Mouse (Mus musculus) left cerebral cortex, postnatal 10 days (tissue): ENCODE results near the gene AC192777.2. TPM values are rescaled to one million over a fixed set of nuclear protein-coding genes. Genes with fewer than 3 reads are reported as not detected.
"Not testable (repeated sequence)": the region's sequence is repeated elsewhere in the genome, so short reads cannot be mapped to it uniquely, and the experiment has no call there.

ENCODE experiments used
- DNase-seq, 2 experiments: peaks; one replicate each; pipeline ENCODE4 v3.0.0; 2021 to 2022; ENCODE audit warnings: low spot score in 2 of 2, mixed read lengths in 1 of 2; ENCODE audit errors: extremely low spot score in 1 of 2
- intact Hi-C: fragments of 180-260 bp; cut with DNase I; formaldehyde crosslinking; loops from one replicate; pipeline ENCODE4 v1.15.1; 2025
- microRNA-seq: library from miRNA; unstranded; fragments of <30 nt; microRNA quantifications from one replicate; pipeline ENCODE4 v1.2.0, GENCODE M21; 2022
- total RNA-seq, 2 experiments: library from RNA; stranded (reverse); gene quantifications; 2 replicates each; pipeline ENCODE4 v1.2.3; 2021

AC192777.2 gene
- not detected for total RNA-seq

GRCm38 (mm10) chr17:40095150-40095549 is at the start of gene AC192777.2:
TSS of gene AC192777.2 (plus strand) at chr17:40095450.
- intact Hi-C loops, DNase-seq: not testable (repeated sequence)

- DNase-seq: not testable (repeated sequence)
- intact Hi-C loops: loop anchor here (10.0 kb wide), 1 partner anchor 211 kb away; no protein-coding TSS in a partner anchor
Measured at GRCm38 (mm10) chr17:40116172-40116571, 20.9 kb downstream of the AC192777.2 start.

GRCm38 (mm10) chr17:40116877-40117276 is 21.6 kb downstream of the AC192777.2 start:
- intact Hi-C loops: loop anchor here (10.0 kb wide), 1 partner anchor 212 kb away; no protein-coding TSS in a partner anchor

More at GRCm38 (mm10) chr17:40116877-40117276, 21.6 kb downstream of the AC192777.2 start:
- peak in 1 of 2 experiments; percentile 1 for DNase-seq

Small RNA genes within 50 kb of the gene (microRNA-seq; reads per million reads assigned to microRNA genes)
- gene Gm26376: not detected

Other genes starting within 250 kb of the AC192777.2 start
- gene Esp38, start 144.9 kb upstream of the AC192777.2 start, total RNA-seq: not detected
- gene Pgk2, start 113.2 kb downstream of the AC192777.2 start, total RNA-seq: not detected
- not detected for gene Crisp3, start 146.8 kb downstream of the AC192777.2 start, total RNA-seq
- gene Crisp1, start 223.8 kb downstream of the AC192777.2 start, total RNA-seq: under 1 TPM in 1 of 2 experiments, not detected in 1; 0.24 TPM